ENCODE assay signal across 18 mouse cellular contexts in genomic region chr2:128693236-128693635, GRCm38 (mm10). TPM values are rescaled to one million over a fixed set of nuclear protein-coding genes. Genes with fewer than 3 reads are reported as not detected.
"Had no signal": no experiment of that assay in that cellular context is flagged by ENCODE, and none has a peak within 500 bp of the region (broad histone marks: within the 10 kb centered on the region; RNA-seq: fewer than 3 reads in every experiment).

No protein-coding gene starts in this region.

- H3K4me2 ChIP-seq: kidney, embryonic 15.5 days; liver, embryonic 13.5 days; midbrain, embryonic 12.5 days; midbrain, embryonic 15.5 days had no signal

- H3K36me3 ChIP-seq: kidney, embryonic 15.5 days; liver, embryonic 13.5 days; midbrain, embryonic 12.5 days; midbrain, embryonic 15.5 days had no signal

- DNase-seq: kidney, adult 8-10 months; kidney, postnatal 10 days; kidney, postnatal 36 days; layer of hippocampus, adult 9-11 months; liver, embryonic 13.5 days; lung, adult 2 months; lung, postnatal 14 days; lung, postnatal 4 days; right cerebral cortex, postnatal 4 days; thymus, adult 2 months; thymus, postnatal 14 days; thymus, postnatal 4 days had no signal

- H3K9ac ChIP-seq: kidney, embryonic 15.5 days; liver, embryonic 13.5 days; midbrain, embryonic 12.5 days; midbrain, embryonic 15.5 days had no signal

- H3K9me3 ChIP-seq: kidney, embryonic 15.5 days; liver, embryonic 13.5 days; midbrain, embryonic 12.5 days; midbrain, embryonic 15.5 days had no signal

- H3K27ac ChIP-seq: kidney, embryonic 15.5 days; liver, embryonic 13.5 days; midbrain, embryonic 12.5 days; midbrain, embryonic 15.5 days; stomach, postnatal 0 days had no signal

- H3K4me1 ChIP-seq: liver, embryonic 13.5 days had no signal

- ATAC-seq: midbrain, embryonic 15.5 days had no signal

- H3K4me3 ChIP-seq: kidney, embryonic 15.5 days; liver, embryonic 13.5 days; midbrain, embryonic 12.5 days; midbrain, embryonic 15.5 days had no signal

- H3K27me3 ChIP-seq: kidney, embryonic 15.5 days had no signal

RNA-seq across cellular contexts. Expression of gene Mertk, which starts 5.5 kb away (rescaled TPM):
- total RNA-seq: megakaryocyte-erythroid progenitor cell, adult 5-6 weeks; monocyte, adult 5-6 weeks had no signal
